ENCODE assay signal across 7 mouse cellular contexts in the genomic region with DNA sequence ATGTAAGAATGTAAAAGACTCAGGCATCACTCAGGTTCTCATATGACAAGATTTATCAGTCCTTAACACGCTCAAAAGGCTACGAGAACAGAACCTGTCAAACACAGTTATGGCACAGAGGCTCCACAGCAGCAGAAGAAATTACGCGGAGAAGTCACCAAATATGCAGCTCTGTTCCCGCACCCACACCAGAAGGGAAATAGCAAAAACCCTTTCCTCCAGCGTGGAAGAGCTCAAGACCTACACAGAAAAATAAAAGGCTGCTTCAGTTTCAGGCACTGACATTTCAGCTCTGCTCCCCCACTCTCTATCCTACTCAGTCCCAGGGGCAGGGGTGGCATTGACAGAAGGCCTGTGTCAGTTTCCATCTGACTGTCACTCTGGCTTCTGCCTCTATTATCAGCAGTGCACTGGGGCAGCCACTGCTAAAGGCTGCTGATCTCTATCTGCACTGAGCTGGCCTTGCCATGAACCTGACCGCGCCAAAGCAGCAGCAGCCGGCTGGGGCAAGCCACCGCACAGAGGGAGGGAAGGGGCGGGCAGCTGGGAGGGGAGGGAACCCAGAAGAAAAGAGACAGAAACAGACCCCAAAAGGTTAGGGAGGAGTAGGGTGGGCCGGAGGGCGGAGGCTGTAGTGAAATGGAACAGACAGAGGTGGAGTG.
A peak's percentile ranks its signal among the peaks of the same experiment; 100 is the strongest.
DNase-seq lines count a peak whose midpoint lies in the region; ATAC-seq and TF ChIP-seq lines count a peak whose summit lies in the region.

No protein-coding gene starts in this region.

- H3K4me3 ChIP-seq in CH12.LX (replicated peaks in 1 of 3; ENCODE audit: low read depth in 2 of 3, low read length in 2 of 3, poor library complexity in 1 of 3) = peak overlapping the region in 1 of 3 experiments; percentile 15
- H3K4me3 ChIP-seq in forebrain, embryonic 16.5 days (replicated peaks; ENCODE audit: low read length) = peak overlapping the region; percentile 21
- H3K4me3 ChIP-seq in midbrain, postnatal 0 days (ENCODE audit: low read depth, low read length) = peak overlapping the region; percentile 13

- TF ChIP-seq EP300 in CH12.LX (IDR thresholded peaks at IDR 0.05; ENCODE audit: low read length) = no peak

- no peak for TF ChIP-seq RAD21 in CH12.LX (IDR thresholded peaks at IDR 0.05; ENCODE audit: low read depth, low read length)

- H3K9ac ChIP-seq in CH12.LX (ENCODE audit: insufficient read depth, low read depth) = no peak overlapping the region
- peak overlapping the region; percentile 48 for H3K9ac ChIP-seq in forebrain, embryonic 16.5 days (replicated peaks; ENCODE audit: low read depth, low read length)
- peak overlapping the region; percentile 48 for H3K9ac ChIP-seq in midbrain, postnatal 0 days (replicated peaks; ENCODE audit: low read length, poor library complexity, severe bottlenecking)

- H3K4me1 ChIP-seq in CH12.LX (ENCODE audit: control insufficient read depth in 1 of 2, insufficient read depth in 2 of 2) = peaks cover 6 to 10% of the 10 kb centered on the region in 2 experiments; a peak in 2 of 4 replicates
- H3K4me1 ChIP-seq in forebrain, embryonic 16.5 days (replicated peaks; ENCODE audit: control insufficient read depth, insufficient read depth, low read length) = peaks cover 14% of the 10 kb centered on the region
- no peaks in the 10 kb centered on the region; the same call in 1 of the 2 replicates for H3K4me1 ChIP-seq in midbrain, postnatal 0 days (ENCODE audit: insufficient read depth, low read length)

- dilution Hi-C loops in CH12.LX (cut with MboI; ENCODE audit: extremely low pct_ligation_motif_present, extremely low pct_unique_long_range_greater_than_20kb, low sequenced_read_pairs) = no loop called here

- ATAC-seq in forebrain, embryonic 16.5 days = peak; percentile 96
- ATAC-seq in midbrain, postnatal 0 days (ENCODE audit: low FRiP score) = peak; percentile 94

- no peak overlapping the region for H3K27ac ChIP-seq in CH12.LX (ENCODE audit: insufficient read depth, low read depth)
- peak overlapping the region; percentile 79 for H3K27ac ChIP-seq in forebrain, embryonic 16.5 days (ENCODE audit: low read length)
- H3K27ac ChIP-seq in midbrain, postnatal 0 days (ENCODE audit: low read depth, low read length) = peak overlapping the region; percentile 83

- H3K79me2 ChIP-seq in CH12.LX (replicated peaks; ENCODE audit: control insufficient read depth, extremely low read depth, insufficient read depth, poor library complexity, severe bottlenecking) = no peaks in the 10 kb centered on the region

- DNase-seq in CH12.LX (ENCODE audit: extremely low read depth) (peak; percentile 64), ES-CJ7 (ENCODE audit: low read depth, low spot score) (peak; percentile 52)
- DNase-seq in kidney, postnatal 25 days = peak; percentile 12 to 45
- DNase-seq in midbrain, postnatal 0 days (ENCODE audit: low spot score) = peak; percentile 76
- DNase-seq in gastrocnemius, postnatal 10 days = no peak
- DNase-seq in gastrocnemius, adult 8-10 months (ENCODE audit: low spot score in 2 of 2) = no peak

- no peaks in the 10 kb centered on the region for H3K36me3 ChIP-seq in CH12.LX (replicated peaks in 1 of 2; ENCODE audit: control insufficient read depth in 1 of 2, insufficient read depth in 1 of 2, low read length in 1 of 2)
- H3K36me3 ChIP-seq in forebrain, embryonic 16.5 days (ENCODE audit: control insufficient read depth, insufficient read depth) = no peaks in the 10 kb centered on the region
- H3K36me3 ChIP-seq in midbrain, postnatal 0 days (ENCODE audit: insufficient read depth, low read length) = no peaks in the 10 kb centered on the region

- in situ Hi-C loops in CH12.LX (cut with MboI; ENCODE audit: low pct_ligation_motif_present, low pct_unique_long_range_greater_than_20kb, low sequenced_read_pairs) = no loop called here

- no peaks in the 10 kb centered on the region for H3K27me3 ChIP-seq in CH12.LX (replicated peaks)
- H3K27me3 ChIP-seq in forebrain, embryonic 16.5 days (replicated peaks; ENCODE audit: control insufficient read depth, insufficient read depth, low read length) = no peaks in the 10 kb centered on the region
- H3K27me3 ChIP-seq in midbrain, postnatal 0 days (ENCODE audit: insufficient read depth, low read length) = no peaks in the 10 kb centered on the region

- no peak for TF ChIP-seq CTCF in CH12.LX (conservative IDR thresholded peaks at IDR 0.05 in 1 of 2, IDR thresholded peaks at IDR 0.05 in 1 of 2; ENCODE audit: low read depth in 2 of 2, low read length in 2 of 2)
- TF ChIP-seq CTCF in midbrain, postnatal 0 days (IDR thresholded peaks at IDR 0.05) = 0 out of 2 replicates have a peak, but pooled peaks have one; percentile 5

- H3K4me2 ChIP-seq in CH12.LX (ENCODE audit: insufficient read depth, low read depth, poor library complexity, severe bottlenecking) = peak overlapping the region; percentile 37; the same call in 1 of the 2 replicates
- peak overlapping the region; percentile 43 for H3K4me2 ChIP-seq in forebrain, embryonic 16.5 days (ENCODE audit: low read length)
- peak overlapping the region; percentile 45 for H3K4me2 ChIP-seq in midbrain, postnatal 0 days (ENCODE audit: low read depth, low read length, poor library complexity, severe bottlenecking)

- whole genome bisulfite sequencing in forebrain, embryonic 16.5 days = 19% methylated on average over 13 of the region's 13 CpGs
- 8% methylated on average over 12 of the region's 13 CpGs for WGBS in midbrain, postnatal 0 days

- H3K9me3 ChIP-seq in CH12.LX (replicated peaks; ENCODE audit: low read length) = no peaks in the 10 kb centered on the region
- no peaks in the 10 kb centered on the region for H3K9me3 ChIP-seq in forebrain, embryonic 16.5 days (ENCODE audit: control insufficient read depth, low read length)
- no peaks in the 10 kb centered on the region for H3K9me3 ChIP-seq in midbrain, postnatal 0 days (ENCODE audit: low read length)

- TF ChIP-seq POLR2A in CH12.LX (IDR thresholded peaks at IDR 0.05; ENCODE audit: low read depth, low read length) = no peak

TF ChIP-seq in CH12.LX, 34 proteins besides CTCF, POLR2A, EP300 and RAD21:
- TF ChIP-seq USF1 (IDR thresholded peaks at IDR 0.05; ENCODE audit: low read depth, low read length) = no peak
- TF ChIP-seq SIN3A (IDR thresholded peaks at IDR 0.05; ENCODE audit: low read length) = no peak
- TF ChIP-seq SMC3 (IDR thresholded peaks at IDR 0.05; ENCODE audit: low read depth, low read length) = 0 out of 2 replicates have a peak, but pooled peaks have one; percentile 4
- no peak for TF ChIP-seq MXI1 (IDR thresholded peaks at IDR 0.05; ENCODE audit: low read depth, low read length)
- TF ChIP-seq ETS1 (conservative IDR thresholded peaks at IDR 0.05; ENCODE audit: low read depth, low read length) = no peak
- no peak for TF ChIP-seq RCOR1 (conservative IDR thresholded peaks at IDR 0.05; ENCODE audit: low read depth, low read length)
- no peak for TF ChIP-seq MAZ (IDR thresholded peaks at IDR 0.05; ENCODE audit: low read depth, low read length)
- no peak for TF ChIP-seq POLR2AphosphoS2 (IDR thresholded peaks at IDR 0.05; ENCODE audit: low read depth, low read length)
- TF ChIP-seq CHD1 (IDR thresholded peaks at IDR 0.05; ENCODE audit: low read depth, low read length) = no peak
- peak; percentile 73 for TF ChIP-seq IRF4 (IDR thresholded peaks at IDR 0.05; ENCODE audit: low read depth, low read length)

Comparison
In these comparisons a context has a peak if more than half of its experiments do, and no peak if none do; other contexts are left out.
1. DNase-seq: peak in CH12.LX (single experiment), ES-CJ7 (single experiment), kidney, postnatal 25 days (2 of 2) and midbrain, postnatal 0 days (single experiment); none in gastrocnemius, postnatal 10 days (single experiment) and gastrocnemius, adult 8-10 months (0 of 2).
2. Peak in every context shown above with its lines, with median percentiles within 50 percentile points of each other: H3K4me2 ChIP-seq.